Mouse (Mus musculus) kidney, postnatal 0 days (tissue): ENCODE measurements around the gene Crybg2. TPM values are rescaled to one million over a fixed set of nuclear protein-coding genes. Genes with fewer than 3 reads are reported as not detected.

ENCODE experiments used
- ATAC-seq: fragments of 200-750 bp; cut with Nextera tagmentation; replicated peaks from 2 replicates; pipeline ENCODE4 v1.8.0; 2017; ENCODE audit warnings: low read depth, moderate number of reproducible peaks, moderate TSS enrichment, moderate library complexity; ENCODE audit not compliant: low FRiP score
- DNase-seq: peaks from one replicate; pipeline ENCODE4 v3.0.0-alpha.2; 2016; ENCODE audit warnings: low spot score
- H3K27ac ChIP-seq: fragments of 300-500 bp; sonication (generic); 2 replicates; pipeline ENCODE4 v1.5.1; 2014; ENCODE audit warnings: mild to moderate bottlenecking
- H3K27me3 ChIP-seq: fragments of 300-500 bp; sonication (generic); 2 replicates; pipeline ENCODE4 v1.6.1; 2014; ENCODE audit warnings: low read length, mixed read lengths; ENCODE audit not compliant: insufficient read depth
- H3K36me3 ChIP-seq: fragments of 300-500 bp; sonication (generic); 2 replicates; pipeline ENCODE4 v1.6.1; 2014; ENCODE audit warnings: low read length, mixed read lengths; ENCODE audit not compliant: insufficient read depth
- H3K4me1 ChIP-seq: fragments of 300-500 bp; sonication (generic); replicated peaks from 2 replicates; pipeline ENCODE4 v1.6.1; 2014; ENCODE audit warnings: antibody characterized with exemption, low read length, mixed read lengths; ENCODE audit not compliant: insufficient read depth
- H3K4me2 ChIP-seq: fragments of 300-500 bp; sonication (generic); 2 replicates; pipeline ENCODE4 v1.6.1; 2014; ENCODE audit warnings: mild to moderate bottlenecking, low read length, moderate library complexity, mixed read lengths
- H3K4me3 ChIP-seq: fragments of 300-500 bp; sonication (generic); replicated peaks from 2 replicates; pipeline ENCODE4 v1.5.1; 2014; ENCODE audit warnings: low read depth, low read length
- H3K9ac ChIP-seq: fragments of 300-500 bp; sonication (generic); 2 replicates; pipeline ENCODE4 v1.6.1; 2014; ENCODE audit warnings: low read depth, low read length
- H3K9me3 ChIP-seq: fragments of 300-500 bp; sonication (generic); replicated peaks from 2 replicates; pipeline ENCODE4 v1.6.1; 2016; ENCODE audit warnings: low read length, inconsistent platforms, mixed read lengths
- CTCF ChIP-seq: IDR thresholded peaks from 2 replicates; pipeline ENCODE4 v1.5.1; 2016; ENCODE audit warnings: antibody characterized with exemption, low read depth, mild to moderate bottlenecking, moderate library complexity
- WGBS: fragments of 180-500 bp; shearing (Covaris S2); extraction: QIAGEN DNeasy Blood & Tissue Kit; methylation state at CpG from one replicate; pipeline ENCODE4 v1.1.7; 2014; 5-methylcytosine and 5-hydroxymethylcytosine counted together
- polyA plus RNA-seq: library from polyadenylated mRNA; unstranded; fragments of >200 nt; fragmentation: Nextera tagmentation; extraction: Ambion mirVana; gene quantifications from 2 replicates; pipeline ENCODE4 v1.2.1, GENCODE M21; 2015

Crybg2 gene
- polyA plus RNA-seq, 1 experiment from 2014 or later: 2.8 TPM

DNA sequence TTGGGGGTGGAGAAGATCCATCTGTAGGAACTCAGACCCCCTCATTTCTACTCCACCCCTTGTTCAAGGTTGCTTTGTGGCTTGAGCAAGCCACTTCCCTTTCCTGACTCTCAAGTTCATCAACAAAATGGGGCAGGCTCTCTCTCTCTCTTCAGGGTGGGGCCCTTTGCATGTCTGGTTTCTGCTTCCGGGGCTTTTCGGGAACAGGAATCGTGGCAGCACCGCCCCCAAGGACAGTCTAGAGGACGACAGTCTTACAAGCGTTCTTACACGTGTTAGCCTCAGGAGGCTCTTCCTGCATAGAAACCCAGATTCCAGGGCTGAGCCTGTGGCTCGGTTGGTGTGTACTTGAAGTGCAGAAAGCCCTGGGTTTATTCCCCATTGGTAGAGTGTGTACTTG, 56.4 kb downstream of the Crybg2 start:
- Histone ChIP-seq H3K9ac (no peak overlapping the region), H3K27me3 (no peaks in the 10 kb centered on the region), H3K4me3 (no peak overlapping the region), H3K4me1 (no peaks in the 10 kb centered on the region), H3K36me3 (no peaks in the 10 kb centered on the region), H3K9me3 (no peaks in the 10 kb centered on the region), H3K27ac (no peak overlapping the region), H3K4me2 (no peak overlapping the region)
- ATAC-seq: no peak
- no peak for TF ChIP-seq CTCF
- no peak for DNase-seq
- WGBS: 67% methylated on average over 8 of the region's 8 CpGs

DNA sequence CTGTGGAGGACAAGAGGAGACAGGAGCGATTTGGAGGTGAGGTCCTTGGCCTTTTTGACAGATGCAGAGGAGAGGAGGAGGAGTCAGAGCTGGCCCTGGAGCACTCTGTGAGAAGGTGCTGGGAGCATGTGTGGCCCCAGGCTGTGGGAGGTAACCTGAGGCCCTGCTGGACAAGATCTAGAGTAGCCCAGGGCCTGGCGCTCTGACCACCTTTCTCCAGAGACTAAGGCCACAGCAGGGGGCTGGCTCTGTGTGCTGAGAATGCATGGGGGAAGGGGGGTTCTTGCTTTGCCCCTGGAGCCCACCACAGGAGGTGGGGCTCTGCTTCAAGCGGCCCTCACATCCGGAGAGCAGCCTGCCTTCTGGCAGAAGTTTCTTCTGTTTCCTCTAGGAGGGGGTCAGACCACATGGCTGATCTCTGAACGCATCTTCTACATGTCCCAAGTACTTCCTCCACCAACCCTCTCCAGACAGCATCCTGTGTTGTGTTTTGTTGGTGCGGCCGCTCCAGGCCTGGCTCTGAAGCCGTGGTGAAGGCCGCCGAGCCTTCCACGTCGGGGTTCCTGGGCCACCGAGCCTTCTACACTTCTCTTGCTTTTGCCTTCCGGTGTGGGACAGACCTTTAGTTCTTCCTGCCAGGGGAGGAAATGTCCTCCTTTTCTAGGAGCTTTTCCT, 57.6 kb downstream of the Crybg2 start:
- Histone ChIP-seq H3K9ac (no peak overlapping the region), H3K27ac (0 out of 2 replicates have a peak overlapping the region, but pooled peaks have one; percentile 5)
- DNase-seq: no peak

DNA sequence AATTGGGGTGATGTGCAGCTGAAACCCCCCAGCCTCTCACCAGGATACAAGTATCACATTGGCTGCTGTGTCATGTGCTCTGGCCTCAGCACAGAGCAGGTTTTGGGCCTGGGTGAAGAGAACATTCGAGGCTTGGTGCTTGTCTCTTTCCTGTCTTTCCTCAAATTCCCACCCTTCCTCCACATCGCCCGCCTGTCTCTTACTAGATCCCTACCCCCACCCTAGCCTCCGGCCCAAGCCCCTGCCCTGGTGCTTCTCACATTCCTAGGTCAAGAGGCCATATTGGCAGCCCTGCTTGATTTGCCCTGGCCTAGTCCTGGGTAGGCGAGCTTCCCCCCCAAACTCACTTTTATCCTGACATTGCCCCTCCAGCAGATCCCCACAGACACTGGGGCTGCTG, 58.4 kb downstream of the Crybg2 start:
- Histone ChIP-seq H3K4me2 (no peak overlapping the region), H3K9ac (no peak overlapping the region), H3K27me3 (no peaks in the 10 kb centered on the region), H3K4me1 (no peaks in the 10 kb centered on the region), H3K27ac (no peak overlapping the region), H3K9me3 (no peaks in the 10 kb centered on the region), H3K4me3 (no peak overlapping the region), H3K36me3 (no peaks in the 10 kb centered on the region)
- 54% methylated on average over 5 of the region's 5 CpGs for WGBS
- ATAC-seq (no peak), DNase-seq (no peak)
- no peak for TF ChIP-seq CTCF

More for the DNA sequence above, 57.6 kb downstream of the Crybg2 start:
- 60% methylated on average over 14 of the region's 14 CpGs for WGBS
- no peaks in the 10 kb centered on the region for H3K9me3 ChIP-seq
- H3K36me3 ChIP-seq: no peaks in the 10 kb centered on the region
- H3K4me1 ChIP-seq: no peaks in the 10 kb centered on the region
- no peak for TF ChIP-seq CTCF
- no peaks in the 10 kb centered on the region for H3K27me3 ChIP-seq
- no peak overlapping the region for H3K4me3 ChIP-seq
- no peak overlapping the region for H3K4me2 ChIP-seq
- ATAC-seq: no peak

DNA sequence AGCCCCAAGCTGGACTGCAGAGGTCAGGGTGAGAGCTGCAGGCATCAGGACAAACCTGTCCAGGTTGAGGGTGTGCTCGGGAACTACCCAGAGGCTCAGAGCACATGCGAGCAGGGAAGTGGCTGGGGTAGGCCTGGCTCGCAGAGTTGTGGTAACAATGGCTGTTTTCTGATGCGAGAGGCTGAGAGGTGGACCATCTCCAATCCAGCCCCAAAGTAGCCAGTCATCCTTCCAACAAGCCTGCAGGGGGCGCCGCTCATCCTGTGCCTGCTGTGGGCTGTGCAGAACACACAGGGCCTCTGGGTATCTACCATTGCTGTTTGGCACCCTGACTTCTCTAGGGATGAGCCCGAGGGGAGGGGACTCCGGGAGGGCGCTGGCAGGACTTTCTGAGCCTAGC, 59.0 kb downstream of the Crybg2 start:
- peak; percentile 54 for TF ChIP-seq CTCF
- H3K27ac ChIP-seq: no peak overlapping the region
- WGBS: 71% methylated on average over 9 of the region's 9 CpGs
- H3K36me3 ChIP-seq: no peaks in the 10 kb centered on the region
- H3K4me2 ChIP-seq: no peak overlapping the region
- H3K27me3 ChIP-seq: no peaks in the 10 kb centered on the region
- no peak overlapping the region for H3K4me3 ChIP-seq
- DNase-seq: no peak
- no peak overlapping the region for H3K9ac ChIP-seq
- ATAC-seq: no peak
- H3K4me1 ChIP-seq: 0 out of 2 replicates have a peak, but pooled peaks cover 5% of the 10 kb centered on the region
- H3K9me3 ChIP-seq: no peaks in the 10 kb centered on the region

DNA sequence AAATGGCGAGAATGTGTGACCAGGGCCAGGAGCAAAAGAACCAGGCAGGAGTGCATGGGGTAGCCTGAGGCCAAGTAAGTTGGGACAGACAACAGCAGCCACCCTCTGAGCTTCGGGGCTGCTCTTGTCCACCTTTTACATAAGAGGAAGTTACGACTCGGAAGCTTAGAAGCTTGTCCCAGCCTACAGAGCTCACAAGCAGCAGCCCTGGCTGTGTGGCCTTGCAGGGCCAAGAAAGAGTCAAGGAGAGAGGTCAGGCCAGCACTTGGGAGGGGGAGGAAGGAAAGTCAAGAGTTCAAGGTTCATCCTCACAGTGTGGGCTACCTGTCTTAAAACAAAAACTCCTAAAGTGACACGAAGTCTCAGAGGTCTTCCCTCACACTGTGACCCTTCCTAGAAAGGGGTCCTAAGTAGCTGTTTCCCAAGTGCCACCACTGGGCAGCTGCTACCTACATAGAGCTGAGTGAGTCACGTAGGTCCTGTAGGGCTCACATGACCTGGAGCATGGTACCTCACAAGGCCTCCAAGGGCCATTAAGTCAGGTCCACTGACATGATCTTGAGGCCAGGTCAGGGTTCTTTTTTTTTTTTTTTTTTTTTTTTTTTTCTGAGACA, 59.7 kb downstream of the Crybg2 start:
- no peak overlapping the region for H3K4me3 ChIP-seq
- no peaks in the 10 kb centered on the region for H3K36me3 ChIP-seq
- H3K9ac ChIP-seq: no peak overlapping the region
- WGBS: 63% methylated on average over 6 of the region's 6 CpGs
- TF ChIP-seq CTCF: no peak
- 0 out of 2 replicates have a peak, but pooled peaks cover 5% of the 10 kb centered on the region for H3K4me1 ChIP-seq
- H3K27ac ChIP-seq: no peak overlapping the region
- H3K9me3 ChIP-seq: no peaks in the 10 kb centered on the region
- H3K4me2 ChIP-seq: no peak overlapping the region
- DNase-seq (no peak), ATAC-seq (no peak)
- no peaks in the 10 kb centered on the region for H3K27me3 ChIP-seq

DNA sequence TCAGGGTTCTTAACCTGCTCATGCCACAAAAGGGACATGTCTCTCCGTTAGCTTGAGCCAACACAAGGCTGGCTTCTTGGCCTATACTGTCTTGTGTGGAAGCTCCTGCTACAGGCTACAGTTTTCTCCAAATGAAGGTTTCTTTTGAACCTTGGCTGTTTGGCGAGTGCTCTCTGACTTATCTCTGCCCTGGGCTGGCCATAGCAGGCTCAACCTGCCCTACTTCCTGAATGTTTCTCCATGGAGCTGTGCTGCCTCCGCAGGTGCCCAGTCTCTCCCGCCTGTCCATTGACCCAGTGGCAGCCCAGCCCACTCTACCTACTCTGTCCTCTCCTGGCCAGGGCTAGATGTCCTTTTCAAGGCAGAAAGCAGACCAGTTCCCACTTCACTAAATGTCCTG, 60.3 kb downstream of the Crybg2 start:
- no peak overlapping the region for H3K4me3 ChIP-seq
- no peak overlapping the region for H3K9ac ChIP-seq
- TF ChIP-seq CTCF: no peak
- no peak overlapping the region for H3K4me2 ChIP-seq
- H3K27me3 ChIP-seq: no peaks in the 10 kb centered on the region
- 85% methylated on average over 4 of the region's 4 CpGs for WGBS
- no peaks in the 10 kb centered on the region for H3K9me3 ChIP-seq
- no peaks in the 10 kb centered on the region for H3K36me3 ChIP-seq
- DNase-seq (no peak), ATAC-seq (no peak)
- H3K4me1 ChIP-seq: 0 out of 2 replicates have a peak, but pooled peaks cover 5% of the 10 kb centered on the region
- H3K27ac ChIP-seq: no peak overlapping the region
